Mouse (Mus musculus): ENCODE results near the gene Usp21. TPM values are rescaled to one million over a fixed set of nuclear protein-coding genes. Genes with fewer than 3 reads are reported as not detected.

Usp21 gene
- polyA plus RNA-seq, 1 experiment = 60.0 TPM

DNA sequence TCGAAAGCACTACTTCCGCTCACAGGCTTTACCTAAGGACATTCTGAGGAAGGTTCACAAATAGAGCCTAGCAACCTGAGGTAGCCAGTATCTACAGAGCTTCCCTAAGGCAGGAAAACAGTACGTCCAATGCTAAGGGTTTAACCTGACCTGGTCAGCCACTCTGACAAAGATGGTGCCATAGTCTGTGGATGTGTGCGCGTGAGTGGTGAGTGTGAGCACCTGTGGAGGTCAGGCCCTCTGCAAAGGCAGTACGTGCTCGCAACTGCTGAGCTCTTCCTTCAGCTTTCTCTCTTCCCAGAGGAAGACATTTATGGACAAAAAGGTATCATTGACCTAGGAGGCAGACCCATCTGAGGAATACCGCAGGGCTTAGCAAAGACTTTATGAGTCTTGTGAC, 9.4 kb downstream of the Usp21 start:
- no peak overlapping the region for H3K27ac ChIP-seq (ENCODE audit: control insufficient read depth, insufficient read depth, low read depth, low read length, poor library complexity)
- peak overlapping the region; percentile 23 for H3K4me3 ChIP-seq (replicated peaks; ENCODE audit: control insufficient read depth, low read depth, low read length)
- WGBS = 96% methylated on average over 8 of the region's 8 CpGs
- TF ChIP-seq CTCF (IDR thresholded peaks at IDR 0.05; ENCODE audit: control insufficient read depth, insufficient read depth, low read length) = no peak
- TF ChIP-seq POLR2A (IDR thresholded peaks at IDR 0.05; ENCODE audit: borderline replicate concordance, control insufficient read depth, low read depth, low read length) = no peak
- H3K4me1 ChIP-seq (ENCODE audit: control insufficient read depth, insufficient read depth, low read length) = peaks cover 1% of the 10 kb centered on the region; the same call in 1 of the 2 replicates

GRCm38 (mm10) chr1:171277736-171278135, 10.1 kb downstream of the Usp21 start:
- 91% methylated on average over 10 of the region's 10 CpGs for WGBS
- H3K27ac ChIP-seq (ENCODE audit: control insufficient read depth, insufficient read depth, low read depth, low read length, poor library complexity) = no peak overlapping the region
- H3K4me3 ChIP-seq (replicated peaks; ENCODE audit: control insufficient read depth, low read depth, low read length) = no peak overlapping the region
- TF ChIP-seq POLR2A (IDR thresholded peaks at IDR 0.05; ENCODE audit: borderline replicate concordance, control insufficient read depth, low read depth, low read length) (no peak), CTCF (IDR thresholded peaks at IDR 0.05; ENCODE audit: control insufficient read depth, insufficient read depth, low read length) (no peak)
- peaks cover 1% of the 10 kb centered on the region; the same call in 1 of the 2 replicates for H3K4me1 ChIP-seq (ENCODE audit: control insufficient read depth, insufficient read depth, low read length)

GRCm38 (mm10) chr1:171276110-171276748, 11.6 kb downstream of the Usp21 start:
- Histone ChIP-seq H3K27ac (ENCODE audit: control insufficient read depth, insufficient read depth, low read depth, low read length, poor library complexity) (no peak overlapping the region), H3K4me3 (replicated peaks; ENCODE audit: control insufficient read depth, low read depth, low read length) (no peak overlapping the region), H3K4me1 (ENCODE audit: control insufficient read depth, insufficient read depth, low read length) (peaks cover 3% of the 10 kb centered on the region; the same call in 1 of the 2 replicates)
- TF ChIP-seq CTCF (IDR thresholded peaks at IDR 0.05; ENCODE audit: control insufficient read depth, insufficient read depth, low read length) = no peak
- TF ChIP-seq POLR2A (IDR thresholded peaks at IDR 0.05; ENCODE audit: borderline replicate concordance, control insufficient read depth, low read depth, low read length) = no peak
- WGBS = 84% methylated on average over 14 of the region's 14 CpGs

- H3K4me3 ChIP-seq (replicated peaks; ENCODE audit: control insufficient read depth, low read depth, low read length) = no peak overlapping the region
- peaks cover 3% of the 10 kb centered on the region; the same call in 1 of the 2 replicates for H3K4me1 ChIP-seq (ENCODE audit: control insufficient read depth, insufficient read depth, low read length)
- 94% methylated on average over 11 of the region's 11 CpGs for WGBS
- H3K27ac ChIP-seq (ENCODE audit: control insufficient read depth, insufficient read depth, low read depth, low read length, poor library complexity) = no peak overlapping the region
- TF ChIP-seq CTCF (IDR thresholded peaks at IDR 0.05; ENCODE audit: control insufficient read depth, insufficient read depth, low read length) (no peak), POLR2A (IDR thresholded peaks at IDR 0.05; ENCODE audit: borderline replicate concordance, control insufficient read depth, low read depth, low read length) (no peak)
Observed at GRCm38 (mm10) chr1:171275144-171275734, 12.6 kb downstream of the Usp21 start.

DNA sequence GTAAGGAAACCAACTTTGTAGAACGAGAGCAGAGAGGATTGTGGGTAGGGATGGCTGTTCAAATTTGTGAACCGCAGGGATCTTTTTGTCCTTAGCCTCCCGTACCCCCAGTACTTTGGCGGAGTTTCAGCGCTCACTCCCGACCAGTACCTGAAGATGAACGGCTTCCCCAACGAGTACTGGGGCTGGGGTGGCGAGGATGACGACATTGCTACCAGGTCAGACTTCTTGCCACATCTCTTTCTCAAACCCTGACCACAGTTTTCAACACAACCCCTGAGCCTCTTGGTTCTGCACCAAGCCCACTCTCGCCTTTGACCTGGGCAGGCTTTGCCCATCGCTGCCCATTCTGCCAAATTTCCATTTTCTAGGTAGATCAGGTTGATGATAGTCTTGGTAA, 13.6 kb downstream of the Usp21 start:
- no peak for TF ChIP-seq CTCF (IDR thresholded peaks at IDR 0.05; ENCODE audit: control insufficient read depth, insufficient read depth, low read length)
- TF ChIP-seq POLR2A (IDR thresholded peaks at IDR 0.05; ENCODE audit: borderline replicate concordance, control insufficient read depth, low read depth, low read length) = no peak
- H3K4me1 ChIP-seq (ENCODE audit: control insufficient read depth, insufficient read depth, low read length) = peaks cover 3% of the 10 kb centered on the region; the same call in 1 of the 2 replicates
- H3K4me3 ChIP-seq (replicated peaks; ENCODE audit: control insufficient read depth, low read depth, low read length) = no peak overlapping the region
- peak overlapping the region; percentile 50 for H3K27ac ChIP-seq (ENCODE audit: control insufficient read depth, insufficient read depth, low read depth, low read length, poor library complexity)
- WGBS = 49% methylated on average over 12 of the region's 12 CpGs

- WGBS = 25% methylated on average over 3 of the region's 3 CpGs
- TF ChIP-seq POLR2A (IDR thresholded peaks at IDR 0.05; ENCODE audit: borderline replicate concordance, control insufficient read depth, low read depth, low read length) = no peak
- TF ChIP-seq CTCF (IDR thresholded peaks at IDR 0.05; ENCODE audit: control insufficient read depth, insufficient read depth, low read length) = no peak
- Histone ChIP-seq H3K27ac (ENCODE audit: control insufficient read depth, insufficient read depth, low read depth, low read length, poor library complexity) (peak overlapping the region; percentile 85), H3K4me3 (replicated peaks; ENCODE audit: control insufficient read depth, low read depth, low read length) (peak overlapping the region; percentile 48), H3K4me1 (ENCODE audit: control insufficient read depth, insufficient read depth, low read length) (peaks cover 2% of the 10 kb centered on the region; the same call in 1 of the 2 replicates)
Observed at GRCm38 (mm10) chr1:171272086-171272485, 15.7 kb downstream of the Usp21 start.

GRCm38 (mm10) chr1:171271622-171272021, 16.2 kb downstream of the Usp21 start:
- Histone ChIP-seq H3K27ac (ENCODE audit: control insufficient read depth, insufficient read depth, low read depth, low read length, poor library complexity) (peak overlapping the region; percentile 85), H3K4me3 (replicated peaks; ENCODE audit: control insufficient read depth, low read depth, low read length) (peak overlapping the region; percentile 48), H3K4me1 (ENCODE audit: control insufficient read depth, insufficient read depth, low read length) (peaks cover 2% of the 10 kb centered on the region; the same call in 1 of the 2 replicates)
- TF ChIP-seq CTCF (IDR thresholded peaks at IDR 0.05; ENCODE audit: control insufficient read depth, insufficient read depth, low read length) (no peak), POLR2A (IDR thresholded peaks at IDR 0.05; ENCODE audit: borderline replicate concordance, control insufficient read depth, low read depth, low read length) (no peak)
- WGBS = 41% methylated on average over 10 of the region's 10 CpGs

- peak overlapping the region; percentile 95 for H3K4me3 ChIP-seq (replicated peaks; ENCODE audit: control insufficient read depth, low read depth, low read length)
- TF ChIP-seq CTCF (IDR thresholded peaks at IDR 0.05; ENCODE audit: control insufficient read depth, insufficient read depth, low read length) (no peak), POLR2A (IDR thresholded peaks at IDR 0.05; ENCODE audit: borderline replicate concordance, control insufficient read depth, low read depth, low read length) (no peak)
- H3K4me1 ChIP-seq (ENCODE audit: control insufficient read depth, insufficient read depth, low read length) = peaks cover 2% of the 10 kb centered on the region; the same call in 1 of the 2 replicates
- 56% methylated on average over 9 of the region's 9 CpGs for WGBS
- H3K27ac ChIP-seq (ENCODE audit: control insufficient read depth, insufficient read depth, low read depth, low read length, poor library complexity) = peak overlapping the region; percentile 78; the same call in 1 of the 2 replicates
Observed at GRCm38 (mm10) chr1:171271196-171271595, 16.6 kb downstream of the Usp21 start.

All from bone marrow, adult 2 months (tissue).